Mouse (Mus musculus) hindbrain, embryonic 16.5 days (tissue): ENCODE results near the gene Hnrnpul1. TPM values are rescaled to one million over a fixed set of nuclear protein-coding genes. Genes with fewer than 3 reads are reported as not detected.
A peak's percentile ranks its signal among the peaks of the same experiment; 100 is the strongest.

ENCODE experiments used
- ATAC-seq: fragments of 200-750 bp; cut with Nextera tagmentation; 2 replicates; pipeline ENCODE4 v1.8.0; 2017; ENCODE audit warnings: moderate TSS enrichment, moderate library complexity
- H3K27ac ChIP-seq: fragments of 300-500 bp; sonication (generic); 2 replicates; pipeline ENCODE4 v1.5.1; 2014; ENCODE audit warnings: low read depth, mild to moderate bottlenecking, control low read depth, low read length, moderate library complexity
- H3K27me3 ChIP-seq: fragments of 300-500 bp; sonication (generic); replicated peaks from 2 replicates; pipeline ENCODE4 v1.6.1; 2014; ENCODE audit warnings: low read length; ENCODE audit not compliant: control insufficient read depth, insufficient read depth
- H3K36me3 ChIP-seq: fragments of 300-500 bp; sonication (generic); 2 replicates; pipeline ENCODE4 v1.6.1; 2014; ENCODE audit warnings: mild to moderate bottlenecking, low read length, moderate library complexity, mixed read lengths; ENCODE audit not compliant: control insufficient read depth, insufficient read depth
- H3K4me1 ChIP-seq: fragments of 300-500 bp; sonication (generic); 2 replicates; pipeline ENCODE4 v1.6.1; 2014; ENCODE audit warnings: low read depth, low read length; ENCODE audit not compliant: control insufficient read depth, insufficient read depth
- H3K4me2 ChIP-seq: fragments of 300-500 bp; sonication (generic); 2 replicates; pipeline ENCODE4 v1.6.1; 2014; ENCODE audit warnings: mild to moderate bottlenecking, low read length, control low read depth, moderate library complexity
- H3K4me3 ChIP-seq: fragments of 300-500 bp; sonication (generic); 2 replicates; pipeline ENCODE4 v1.5.1; 2014; ENCODE audit warnings: mild to moderate bottlenecking, low read length, control low read depth, moderate library complexity
- H3K9ac ChIP-seq: fragments of 300-500 bp; sonication (generic); 2 replicates; pipeline ENCODE4 v1.6.1; 2014; ENCODE audit warnings: low read depth, mild to moderate bottlenecking, control low read depth, low read length, moderate library complexity
- H3K9me3 ChIP-seq: fragments of 300-500 bp; sonication (generic); 2 replicates; pipeline ENCODE4 v1.6.1; 2014; ENCODE audit warnings: mild to moderate bottlenecking, low read length, moderate library complexity; ENCODE audit not compliant: control insufficient read depth
- WGBS: fragments of 180-500 bp; shearing (Covaris S2); extraction: QIAGEN DNeasy Blood & Tissue Kit; methylation state at CpG from one replicate; pipeline ENCODE4 v1.1.7; 2014; 5-methylcytosine and 5-hydroxymethylcytosine counted together
- polyA plus RNA-seq: library from polyadenylated mRNA; unstranded; fragments of >200 nt; fragmentation: Nextera tagmentation; extraction: Ambion mirVana; gene quantifications from 2 replicates; pipeline ENCODE4 v1.2.1, GENCODE M21; 2015

The Hnrnpul1 gene
- polyA plus RNA-seq, 1 experiment from 2014 or later = 32.3 TPM

DNA sequence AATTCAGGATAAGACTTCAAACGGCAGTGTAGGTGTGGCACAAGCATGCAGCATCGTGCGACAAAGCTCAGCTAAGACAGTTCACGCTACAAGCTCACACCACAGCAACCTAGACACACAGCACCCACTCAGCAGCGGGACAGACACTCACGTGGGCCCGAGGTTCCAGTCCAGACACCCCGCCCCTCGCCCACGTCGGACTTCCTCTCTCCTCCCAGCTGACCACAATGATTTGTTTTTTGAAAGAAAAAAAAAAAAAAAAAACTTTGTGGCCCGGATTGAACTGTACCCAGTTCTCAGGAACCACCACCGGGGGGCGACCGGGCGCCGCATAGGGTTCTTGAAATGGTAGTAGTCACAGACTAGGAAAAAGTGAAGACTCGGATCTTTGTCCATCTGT, 1.5 kb upstream of the Hnrnpul1 start:
- Histone ChIP-seq H3K4me3 (peak overlapping the region; percentile 99), H3K36me3 (no peaks in the 10 kb centered on the region), H3K9me3 (no peaks in the 10 kb centered on the region), H3K9ac (peak overlapping the region; percentile 47), H3K4me1 (peaks cover 19% of the 10 kb centered on the region), H3K27me3 (no peaks in the 10 kb centered on the region), H3K27ac (peak overlapping the region; percentile 98), H3K4me2 (peak overlapping the region; percentile 89)
- peak; percentile 28 for ATAC-seq
- WGBS = under 1% methylated on average over 18 of the region's 18 CpGs

DNA sequence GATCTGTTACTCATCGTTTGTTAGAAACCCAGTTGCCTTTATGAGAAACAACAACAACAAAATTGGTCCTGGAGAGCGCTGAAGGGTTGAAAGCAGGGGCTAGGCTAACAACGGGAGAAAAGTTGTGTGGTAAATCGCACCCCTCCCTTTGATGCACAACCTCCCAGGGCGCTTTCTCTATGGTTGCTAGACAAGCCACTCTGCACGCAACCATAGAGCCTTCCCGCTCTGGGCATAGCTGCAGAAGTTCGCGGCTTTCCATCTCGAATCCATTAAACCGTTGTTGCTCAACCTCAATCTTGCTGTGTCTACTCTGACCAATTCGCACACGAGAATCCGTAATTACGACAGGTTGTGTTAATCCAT, 894 bp upstream of the Hnrnpul1 start:
- Histone ChIP-seq H3K4me1 (peaks cover 19% of the 10 kb centered on the region), H3K27ac (peak overlapping the region; percentile 98), H3K4me2 (peak overlapping the region; percentile 89), H3K27me3 (no peaks in the 10 kb centered on the region), H3K36me3 (no peaks in the 10 kb centered on the region), H3K4me3 (peak overlapping the region; percentile 99), H3K9ac (peak overlapping the region; percentile 47), H3K9me3 (no peaks in the 10 kb centered on the region)
- ATAC-seq = peak; percentile 56
- 0% methylated on average over 15 of the region's 15 CpGs for WGBS

DNA sequence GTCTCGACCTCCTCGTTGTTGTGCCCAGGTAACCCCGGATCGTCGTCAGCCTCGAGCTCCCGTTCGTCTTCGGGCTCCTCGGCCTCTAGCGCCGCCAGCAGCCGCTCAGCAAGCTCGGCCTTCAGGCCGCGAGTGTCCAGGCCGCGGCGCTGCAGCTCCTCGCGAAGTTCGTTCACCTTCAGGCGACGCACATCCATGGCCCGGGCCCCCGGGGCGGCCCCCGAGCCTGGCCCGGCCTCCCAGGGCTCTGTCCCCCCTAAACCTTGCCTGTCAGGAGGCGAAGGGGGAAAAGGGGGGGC, 169 bp downstream of the Hnrnpul1 start:
- no peaks in the 10 kb centered on the region for H3K27me3 ChIP-seq
- peak overlapping the region; percentile 96 for H3K4me2 ChIP-seq
- no peaks in the 10 kb centered on the region for H3K9me3 ChIP-seq
- peaks cover 8% of the 10 kb centered on the region for H3K36me3 ChIP-seq
- peak overlapping the region; percentile 99 for H3K9ac ChIP-seq
- ATAC-seq = no peak
- peak overlapping the region; percentile 99 for H3K4me3 ChIP-seq
- WGBS = 0% methylated on average over 14 of the region's 30 CpGs
- H3K27ac ChIP-seq = peak overlapping the region; percentile 98
- peaks cover 19% of the 10 kb centered on the region for H3K4me1 ChIP-seq

DNA sequence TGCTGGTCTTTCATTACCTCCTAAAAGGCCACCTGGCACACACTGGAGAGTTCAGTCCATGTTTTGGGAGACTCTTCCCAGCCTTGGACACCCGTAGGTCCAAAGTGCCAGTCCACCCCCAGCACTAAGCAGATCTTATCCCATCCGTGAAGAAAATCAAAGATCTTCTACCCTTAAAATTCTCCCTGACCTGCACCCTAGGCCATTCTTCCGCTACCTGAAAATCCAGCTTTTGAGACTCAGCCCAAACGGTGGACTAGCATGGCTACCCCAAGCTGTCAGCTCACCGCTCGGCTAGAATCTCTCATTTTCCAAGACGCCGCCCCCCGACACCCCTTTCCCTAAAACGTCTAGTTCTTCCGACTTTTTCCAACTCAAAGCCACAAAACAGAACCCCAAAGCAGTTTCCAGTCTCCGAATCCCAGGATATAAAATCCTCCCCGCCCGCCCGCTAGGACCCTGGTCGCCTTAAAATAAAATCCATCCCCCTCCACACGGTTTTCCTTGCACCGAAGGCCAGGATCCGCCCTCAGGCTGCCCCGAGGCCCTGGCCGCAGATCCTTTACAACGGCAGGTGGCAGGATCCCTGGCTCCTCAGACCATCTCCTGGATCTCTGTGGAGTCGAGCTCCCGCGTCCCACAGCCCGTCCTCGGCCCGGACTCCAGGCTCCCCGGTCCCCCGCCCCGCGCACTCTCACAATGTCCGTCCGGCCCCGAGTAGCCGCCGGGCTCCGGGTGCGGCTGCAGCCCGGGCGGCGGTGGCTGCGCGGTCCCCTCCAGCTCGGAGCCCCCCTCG, 716 bp downstream of the Hnrnpul1 start:
- Histone ChIP-seq H3K4me1 (peaks cover 19% of the 10 kb centered on the region), H3K4me3 (peak overlapping the region; percentile 99), H3K4me2 (peak overlapping the region; percentile 96), H3K9ac (peak overlapping the region; percentile 99), H3K9me3 (no peaks in the 10 kb centered on the region), H3K36me3 (peaks cover 12% of the 10 kb centered on the region), H3K27me3 (no peaks in the 10 kb centered on the region), H3K27ac (peak overlapping the region; percentile 98)
- ATAC-seq = no peak; the same call in 1 of the 2 replicates
- 2% methylated on average over 42 of the region's 46 CpGs for WGBS

DNA sequence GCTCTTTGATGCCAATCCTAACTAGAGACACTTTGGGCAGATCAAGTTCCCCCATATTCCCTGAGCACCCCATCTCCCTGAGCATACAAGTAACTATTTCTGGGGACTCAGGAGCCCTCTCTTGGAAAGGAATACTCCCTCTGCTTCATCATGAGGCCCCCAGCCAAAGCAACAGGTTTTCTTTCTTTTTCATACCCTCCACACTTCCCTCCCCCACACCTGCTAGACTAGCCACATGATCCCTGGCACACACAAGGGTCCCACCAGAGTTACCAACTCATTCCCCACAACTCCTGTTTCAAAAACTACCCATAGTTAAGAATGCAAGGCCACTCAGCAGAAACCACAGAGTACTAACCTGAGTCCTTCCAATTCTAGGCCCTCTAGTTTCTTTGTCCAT, 1.5 kb downstream of the Hnrnpul1 start:
- Histone ChIP-seq H3K27me3 (no peaks in the 10 kb centered on the region), H3K4me3 (peak overlapping the region; percentile 99), H3K4me1 (peaks cover 19% of the 10 kb centered on the region), H3K9me3 (no peaks in the 10 kb centered on the region), H3K36me3 (peaks cover 19% of the 10 kb centered on the region), H3K27ac (no peak overlapping the region), H3K9ac (peak overlapping the region; percentile 99), H3K4me2 (peak overlapping the region; percentile 96)
- ATAC-seq = no peak

DNA sequence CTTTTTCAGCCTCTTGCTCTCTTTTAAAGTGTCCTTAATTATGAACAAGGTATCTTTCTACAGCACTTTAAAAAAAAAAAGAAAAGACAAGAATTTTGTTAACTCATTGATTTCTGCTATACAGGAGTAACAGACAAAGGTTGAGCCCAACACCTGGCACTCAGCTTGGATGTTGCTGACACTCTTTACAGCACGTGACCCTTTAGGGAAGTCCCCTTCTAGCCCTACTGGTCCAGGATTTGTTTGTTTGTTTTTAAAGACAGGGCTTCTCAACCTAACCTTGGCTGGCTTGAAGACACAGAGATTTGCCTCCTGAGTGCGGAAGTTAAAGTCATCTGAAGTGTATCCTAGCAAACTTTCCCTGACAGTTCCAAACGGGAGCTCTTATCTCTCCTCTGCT, 7.7 kb downstream of the Hnrnpul1 start:
- Histone ChIP-seq H3K27ac (no peak overlapping the region), H3K4me3 (no peak overlapping the region), H3K36me3 (peaks cover 71% of the 10 kb centered on the region), H3K27me3 (no peaks in the 10 kb centered on the region), H3K4me1 (peaks cover 2% of the 10 kb centered on the region), H3K9ac (no peak overlapping the region), H3K4me2 (no peak overlapping the region), H3K9me3 (no peaks in the 10 kb centered on the region)
- no peak for ATAC-seq
- 78% methylated on average over 3 of the region's 3 CpGs for WGBS

DNA sequence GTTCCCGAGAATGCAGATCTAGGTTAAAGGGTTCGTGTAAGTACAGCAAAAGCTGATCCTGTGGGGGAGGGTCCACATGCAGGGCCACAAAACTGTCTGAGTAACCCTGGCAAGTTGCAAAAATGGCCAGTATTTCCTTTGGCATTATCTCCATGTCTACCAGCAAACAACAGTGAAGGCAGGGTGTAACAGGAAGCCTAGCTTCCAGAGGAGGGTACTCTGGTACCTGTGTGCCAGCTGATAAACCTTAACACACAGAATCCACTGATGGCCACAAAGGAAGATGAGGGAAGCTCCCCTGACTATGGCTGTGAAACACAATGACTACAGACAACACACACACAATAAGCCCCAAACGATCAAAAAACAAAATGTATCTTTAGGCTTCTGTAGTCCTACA, 16.3 kb downstream of the Hnrnpul1 start:
- no peak overlapping the region for H3K4me3 ChIP-seq
- H3K36me3 ChIP-seq = peaks cover 69% of the 10 kb centered on the region
- H3K27ac ChIP-seq = no peak overlapping the region
- H3K9ac ChIP-seq = no peak overlapping the region
- WGBS = 93% methylated on average over 3 of the region's 3 CpGs
- H3K9me3 ChIP-seq = no peaks in the 10 kb centered on the region
- H3K4me2 ChIP-seq = no peak overlapping the region
- ATAC-seq = no peak
- no peaks in the 10 kb centered on the region for H3K27me3 ChIP-seq
- H3K4me1 ChIP-seq = no peaks in the 10 kb centered on the region

DNA sequence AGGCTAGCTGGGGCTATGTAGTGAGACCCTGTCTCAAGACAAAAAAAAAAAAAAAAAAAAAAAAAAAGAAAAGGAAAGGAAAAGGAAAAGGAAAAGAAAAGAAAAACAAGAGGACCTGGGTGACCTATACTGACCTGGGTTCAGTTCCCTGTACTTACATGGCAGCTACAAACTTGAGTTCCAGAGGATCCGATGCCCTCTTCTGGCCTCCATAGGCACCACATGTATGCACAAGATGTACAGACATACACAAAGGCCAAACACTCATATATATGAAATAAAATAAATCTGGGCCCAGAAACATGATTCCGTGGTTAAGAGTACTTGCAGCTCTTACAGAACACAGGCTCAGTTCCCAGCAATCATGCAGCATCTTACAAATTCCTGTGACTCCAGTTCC, 17.6 kb downstream of the Hnrnpul1 start:
- 100% methylated on average over 2 of the region's 2 CpGs for WGBS

DNA sequence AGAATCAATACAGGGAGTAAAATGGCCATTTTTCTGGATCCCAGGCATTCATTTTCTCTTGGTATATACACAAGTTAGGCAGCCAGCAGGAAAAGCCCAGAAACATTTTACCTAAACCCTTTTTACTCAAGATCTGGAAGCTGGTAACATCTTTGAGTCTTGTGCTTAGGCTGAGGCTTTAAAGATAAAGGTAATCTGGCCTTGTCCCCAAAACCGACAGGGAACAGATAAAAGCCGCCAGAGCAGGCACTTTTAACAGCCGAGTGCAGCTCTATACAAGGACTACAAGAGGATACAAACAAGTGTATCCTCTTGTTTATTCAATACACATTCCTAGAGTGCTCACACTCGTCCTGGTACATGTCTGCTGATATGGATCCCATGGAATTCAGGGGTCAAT, 19.6 kb downstream of the Hnrnpul1 start:
- Histone ChIP-seq H3K4me1 (no peaks in the 10 kb centered on the region), H3K27me3 (no peaks in the 10 kb centered on the region), H3K36me3 (peaks cover 70% of the 10 kb centered on the region), H3K9me3 (no peaks in the 10 kb centered on the region), H3K27ac (no peak overlapping the region), H3K4me3 (no peak overlapping the region), H3K9ac (no peak overlapping the region), H3K4me2 (no peak overlapping the region)
- 83% methylated on average over 4 of the region's 4 CpGs for WGBS
- no peak for ATAC-seq

More for the DNA sequence above, 17.6 kb downstream of the Hnrnpul1 start:
- ATAC-seq = no peak
- no peaks in the 10 kb centered on the region for H3K9me3 ChIP-seq
- H3K9ac ChIP-seq = no peak overlapping the region
- H3K4me2 ChIP-seq = no peak overlapping the region
- no peaks in the 10 kb centered on the region for H3K27me3 ChIP-seq
- H3K4me3 ChIP-seq = no peak overlapping the region
- no peak overlapping the region for H3K27ac ChIP-seq
- H3K4me1 ChIP-seq = no peaks in the 10 kb centered on the region
- H3K36me3 ChIP-seq = peaks cover 69% of the 10 kb centered on the region
